Mouse (Mus musculus) midbrain, embryonic 11.5 days (tissue): Measurements from ENCODE around the gene Thnsl2. TPM values are rescaled to one million over a fixed set of nuclear protein-coding genes. Genes with fewer than 3 reads are reported as not detected.

Source experiments
- ATAC-seq: fragments of 200-750 bp; cut with Nextera tagmentation; 2 replicates; pipeline ENCODE4 v1.8.0; 2017; ENCODE audit warnings: moderate TSS enrichment, moderate library complexity; ENCODE audit not compliant: low FRiP score
- DNase-seq: peaks from one replicate; pipeline ENCODE4 v3.0.0; 2015; ENCODE audit warnings: low spot score; ENCODE audit errors: missing footprints
- H3K27ac ChIP-seq: fragments of 300-500 bp; sonication (generic); 2 replicates; pipeline ENCODE4 v1.5.1; 2014; ENCODE audit warnings: low read depth, low read length
- H3K27me3 ChIP-seq: fragments of 300-500 bp; sonication (generic); 2 replicates; pipeline ENCODE4 v1.6.1; 2014; ENCODE audit warnings: mild to moderate bottlenecking, low read length, moderate library complexity, mixed read lengths; ENCODE audit not compliant: control insufficient read depth, insufficient read depth
- H3K36me3 ChIP-seq: fragments of 300-500 bp; sonication (generic); 2 replicates; pipeline ENCODE4 v1.6.1; 2014; ENCODE audit warnings: mild to moderate bottlenecking, low read length, moderate library complexity, mixed read lengths; ENCODE audit not compliant: control insufficient read depth, insufficient read depth
- H3K4me1 ChIP-seq: fragments of 300-500 bp; sonication (generic); 2 replicates; pipeline ENCODE4 v1.6.1; 2014; ENCODE audit warnings: low read length; ENCODE audit not compliant: control insufficient read depth, insufficient read depth
- H3K4me2 ChIP-seq: fragments of 300-500 bp; sonication (generic); 2 replicates; pipeline ENCODE4 v1.6.1; 2014; ENCODE audit warnings: mild to moderate bottlenecking, moderate library complexity
- H3K4me3 ChIP-seq: fragments of 300-500 bp; sonication (generic); 2 replicates; pipeline ENCODE4 v1.5.1; 2014; ENCODE audit warnings: low read depth, low read length
- H3K9ac ChIP-seq: fragments of 300-500 bp; sonication (generic); 2 replicates; pipeline ENCODE4 v1.6.1; 2014; ENCODE audit warnings: low read length
- H3K9me3 ChIP-seq: fragments of 300-500 bp; sonication (generic); 2 replicates; pipeline ENCODE4 v1.6.1; 2016; ENCODE audit warnings: low read length; ENCODE audit not compliant: control insufficient read depth
- WGBS: fragments of 180-500 bp; shearing (Covaris S2); extraction: QIAGEN DNeasy Blood & Tissue Kit; methylation state at CpG from one replicate; pipeline ENCODE4 v1.1.7; 2014; 5-methylcytosine and 5-hydroxymethylcytosine counted together
- polyA plus RNA-seq: library from polyadenylated mRNA; unstranded; fragments of >200 nt; fragmentation: Nextera tagmentation; extraction: Ambion mirVana; gene quantifications from 2 replicates; pipeline ENCODE4 v1.2.1, GENCODE M21; 2014

Thnsl2 gene
- polyA plus RNA-seq, 1 experiment from 2014 or later, result 7.4 TPM

GRCm38 (mm10) chr6:71119577-71120254, 24.5 kb downstream of the Thnsl2 start:
- Histone ChIP-seq H3K4me3 (no peak overlapping the region), H3K4me2 (peak overlapping the region; percentile 9; the same call in 1 of the 2 replicates), H3K36me3 (no peaks in the 10 kb centered on the region), H3K9me3 (no peaks in the 10 kb centered on the region; the same call in 1 of the 2 replicates), H3K27ac (no peak overlapping the region), H3K27me3 (no peaks in the 10 kb centered on the region), H3K9ac (no peak overlapping the region), H3K4me1 (no peaks in the 10 kb centered on the region)
- 3% methylated on average over 9 of the region's 10 CpGs for WGBS
- ATAC-seq (0 out of 2 replicates have a peak, but pooled peaks have one; percentile 16), DNase-seq (no peak)

- DNase-seq, result peak; percentile 66
- Histone ChIP-seq H3K36me3 (no peaks in the 10 kb centered on the region), H3K9ac (no peak overlapping the region), H3K4me1 (no peaks in the 10 kb centered on the region), H3K27ac (no peak overlapping the region), H3K4me2 (no peak overlapping the region), H3K4me3 (no peak overlapping the region), H3K27me3 (no peaks in the 10 kb centered on the region), H3K9me3 (no peaks in the 10 kb centered on the region)
- 67% methylated on average over 11 of the region's 11 CpGs for WGBS
- ATAC-seq, result no peak
These were observed 32.7 kb downstream of the Thnsl2 start for GRCm38 (mm10) chr6:71111419-71112113.

GRCm38 (mm10) chr6:71106170-71106945, 37.9 kb downstream of the Thnsl2 start:
- no peaks in the 10 kb centered on the region for H3K27me3 ChIP-seq
- H3K9ac ChIP-seq, result no peak overlapping the region
- H3K4me2 ChIP-seq, result no peak overlapping the region
- H3K4me1 ChIP-seq, result no peaks in the 10 kb centered on the region
- H3K36me3 ChIP-seq, result no peaks in the 10 kb centered on the region
- no peak overlapping the region for H3K4me3 ChIP-seq
- no peaks in the 10 kb centered on the region for H3K9me3 ChIP-seq
- DNase-seq, result peak; percentile 64
- H3K27ac ChIP-seq, result no peak overlapping the region
- no peak for ATAC-seq
- 81% methylated on average over 19 of the region's 19 CpGs for WGBS

- no peak overlapping the region for H3K27ac ChIP-seq
- H3K4me2 ChIP-seq, result no peak overlapping the region
- 84% methylated on average over 3 of the region's 3 CpGs for WGBS
- H3K9me3 ChIP-seq, result no peaks in the 10 kb centered on the region
- no peaks in the 10 kb centered on the region for H3K36me3 ChIP-seq
- DNase-seq, result no peak
- H3K9ac ChIP-seq, result no peak overlapping the region
- no peaks in the 10 kb centered on the region for H3K4me1 ChIP-seq
- H3K27me3 ChIP-seq, result no peaks in the 10 kb centered on the region
- no peak for ATAC-seq
- no peak overlapping the region for H3K4me3 ChIP-seq
These were observed 48.1 kb downstream of the Thnsl2 start for GRCm38 (mm10) chr6:71096126-71096525.

- Histone ChIP-seq H3K36me3 (no peaks in the 10 kb centered on the region), H3K4me1 (no peaks in the 10 kb centered on the region), H3K9ac (no peak overlapping the region), H3K4me2 (no peak overlapping the region), H3K27me3 (no peaks in the 10 kb centered on the region), H3K27ac (no peak overlapping the region), H3K4me3 (no peak overlapping the region), H3K9me3 (no peaks in the 10 kb centered on the region)
- ATAC-seq, result no peak
- no peak for DNase-seq
- WGBS, result 76% methylated on average over 5 of the region's 5 CpGs
These were observed 49.5 kb downstream of the Thnsl2 start for GRCm38 (mm10) chr6:71094693-71095092.

GRCm38 (mm10) chr6:71093686-71094085, 50.6 kb downstream of the Thnsl2 start:
- H3K4me3 ChIP-seq, result no peak overlapping the region
- DNase-seq (no peak), ATAC-seq (no peak)
- no peaks in the 10 kb centered on the region for H3K27me3 ChIP-seq
- H3K9me3 ChIP-seq, result no peaks in the 10 kb centered on the region
- H3K4me2 ChIP-seq, result no peak overlapping the region
- H3K4me1 ChIP-seq, result no peaks in the 10 kb centered on the region
- no peaks in the 10 kb centered on the region for H3K36me3 ChIP-seq
- H3K27ac ChIP-seq, result no peak overlapping the region
- 85% methylated on average over 6 of the region's 6 CpGs for WGBS
- no peak overlapping the region for H3K9ac ChIP-seq

- Histone ChIP-seq H3K36me3 (no peaks in the 10 kb centered on the region), H3K9me3 (no peaks in the 10 kb centered on the region; the same call in 1 of the 2 replicates), H3K4me2 (no peak overlapping the region), H3K9ac (no peak overlapping the region), H3K4me1 (no peaks in the 10 kb centered on the region), H3K27me3 (no peaks in the 10 kb centered on the region), H3K27ac (no peak overlapping the region), H3K4me3 (no peak overlapping the region)
- 92% methylated on average over 5 of the region's 5 CpGs for WGBS
- DNase-seq (no peak), ATAC-seq (no peak)
These were observed 53.8 kb downstream of the Thnsl2 start for GRCm38 (mm10) chr6:71090475-71090874.

GRCm38 (mm10) chr6:71089735-71090134, 54.5 kb downstream of the Thnsl2 start:
- DNase-seq (no peak), ATAC-seq (no peak)
- H3K27ac ChIP-seq, result no peak overlapping the region
- no peak overlapping the region for H3K4me3 ChIP-seq
- WGBS, result 90% methylated on average over 4 of the region's 4 CpGs
- no peaks in the 10 kb centered on the region for H3K27me3 ChIP-seq
- no peak overlapping the region for H3K4me2 ChIP-seq
- H3K9ac ChIP-seq, result no peak overlapping the region
- H3K9me3 ChIP-seq, result no peaks in the 10 kb centered on the region; the same call in 1 of the 2 replicates
- H3K4me1 ChIP-seq, result no peaks in the 10 kb centered on the region
- no peaks in the 10 kb centered on the region for H3K36me3 ChIP-seq

GRCm38 (mm10) chr6:71088992-71089391, 55.2 kb downstream of the Thnsl2 start:
- no peak overlapping the region for H3K27ac ChIP-seq
- no peak for DNase-seq
- H3K27me3 ChIP-seq, result no peaks in the 10 kb centered on the region
- H3K36me3 ChIP-seq, result no peaks in the 10 kb centered on the region
- no peaks in the 10 kb centered on the region for H3K4me1 ChIP-seq
- no peak overlapping the region for H3K4me3 ChIP-seq
- WGBS, result 80% methylated on average over 4 of the region's 4 CpGs
- no peak overlapping the region for H3K9ac ChIP-seq
- H3K4me2 ChIP-seq, result no peak overlapping the region
- no peak for ATAC-seq
- H3K9me3 ChIP-seq, result no peaks in the 10 kb centered on the region; the same call in 1 of the 2 replicates
